Mouse (Mus musculus) gastrocnemius, adult 8-10 months (tissue): ENCODE measurements at regions not wholly inside any gene's neighbourhood (a gene's known extent, or its start where the extent isn't known, plus 50 kb on each side); places are given as distances from the start of the nearest gene placed in this dataset.
"Not testable (repeated sequence)": the region's sequence is repeated elsewhere in the genome, so short reads cannot be mapped to it uniquely, and the experiment has no call there.

Experiments
- DNase-seq, 2 experiments: peaks; one replicate each; pipeline ENCODE4 v3.0.0; 2022; ENCODE audit warnings: low spot score in 2 of 2

DNA sequence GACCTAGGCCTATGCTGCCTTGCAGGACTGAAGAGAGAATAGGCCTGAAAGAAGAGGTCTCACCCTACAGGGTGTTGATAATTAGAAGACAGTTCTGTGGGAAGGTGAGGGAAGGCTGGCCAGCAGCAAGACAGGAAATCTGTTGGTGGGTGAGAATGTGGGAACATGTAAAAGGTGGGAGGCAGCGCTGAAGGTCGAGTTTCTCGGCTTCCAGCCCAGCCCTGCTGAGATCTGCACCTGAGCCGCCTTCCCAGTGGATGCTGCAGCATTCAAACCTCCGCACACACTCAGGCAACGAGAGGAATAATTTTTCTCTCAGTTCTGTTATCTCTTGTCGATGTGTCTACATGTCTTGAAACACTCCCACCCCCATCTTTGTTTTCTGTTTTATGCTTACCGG, 89.9 kb upstream of the Atp1b1 start:
- no peak for DNase-seq

GRCm38 (mm10) chr1:164545843-164546242, 87.7 kb upstream of the Atp1b1 start:
- DNase-seq, result no peak

DNA sequence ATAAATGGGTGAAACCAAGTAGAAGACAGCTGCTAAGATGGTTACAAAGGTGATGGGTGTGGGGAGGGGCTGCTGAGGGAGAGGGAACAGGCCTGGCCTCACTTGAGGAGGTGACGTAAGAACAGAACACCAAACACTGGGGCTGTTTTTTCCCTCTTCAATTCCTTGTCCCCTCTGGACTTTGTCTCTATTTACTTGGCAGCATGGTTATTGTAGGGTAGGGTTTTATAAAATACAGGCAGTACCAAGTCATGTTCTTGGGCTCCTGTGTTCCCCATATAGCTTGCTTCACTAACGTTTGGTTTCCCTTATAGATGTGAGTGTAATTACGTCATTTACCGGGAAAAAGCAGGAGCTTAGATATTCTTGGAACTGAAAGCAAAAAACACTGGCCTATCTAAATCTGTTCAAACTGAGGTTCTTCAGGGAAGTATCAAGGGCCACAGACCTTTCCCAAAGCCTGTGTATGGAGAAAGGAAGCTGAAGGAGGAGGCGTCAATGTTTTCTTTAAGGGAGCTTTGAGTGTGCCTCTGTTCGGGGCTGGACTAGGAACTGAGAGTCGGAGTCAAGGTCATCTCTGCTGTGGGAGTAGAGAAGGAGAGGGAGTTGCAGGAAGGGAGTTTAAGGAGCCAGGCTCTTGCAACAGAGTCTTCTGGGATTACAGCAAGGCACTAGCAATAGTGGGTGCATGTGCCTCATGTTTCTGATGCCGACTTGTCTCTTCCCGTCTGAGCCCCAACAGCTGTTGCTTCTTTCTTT, 85.1 kb upstream of the Atp1b1 start:
- DNase-seq, result no peak

- no peak for DNase-seq
Observed at GRCm38 (mm10) chr1:164541711-164542110, 83.6 kb upstream of the Atp1b1 start.

DNA sequence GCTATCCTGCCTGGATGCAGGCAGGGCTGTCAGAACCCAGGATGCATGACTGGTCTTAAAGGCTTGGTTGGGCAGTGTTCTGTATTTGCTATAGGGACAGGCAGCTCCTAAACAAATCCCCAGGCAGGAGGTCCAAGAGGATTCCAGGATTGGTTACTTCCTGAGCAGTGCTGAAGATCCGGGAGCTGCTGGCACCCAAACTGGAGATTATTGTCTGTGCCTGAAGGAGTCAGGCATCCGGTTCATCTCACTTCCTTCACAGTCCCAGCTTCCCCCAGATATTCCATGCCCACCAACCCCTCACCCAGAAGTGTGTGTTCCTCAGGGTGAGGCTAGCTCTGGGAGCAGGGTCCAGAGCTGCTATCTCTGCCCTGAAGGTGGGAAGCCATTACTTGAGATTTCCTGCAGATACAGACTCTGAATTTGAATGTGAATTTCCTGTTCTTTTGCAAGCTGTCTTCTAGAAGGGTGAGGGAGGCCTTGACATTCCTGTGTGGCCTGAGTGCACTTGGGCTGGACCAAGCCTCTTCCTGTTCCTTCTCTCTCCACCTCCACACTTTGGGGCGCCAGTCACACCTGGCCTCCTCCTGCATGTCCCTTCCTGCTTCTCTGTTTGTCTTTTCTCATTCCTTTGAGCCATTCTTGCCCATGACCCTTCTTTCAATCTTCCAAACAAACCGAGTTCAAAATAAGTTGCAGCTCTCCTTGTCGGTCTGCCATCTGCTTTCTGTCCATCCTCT, 80.3 kb upstream of the Atp1b1 start:
- DNase-seq, result no peak

DNA sequence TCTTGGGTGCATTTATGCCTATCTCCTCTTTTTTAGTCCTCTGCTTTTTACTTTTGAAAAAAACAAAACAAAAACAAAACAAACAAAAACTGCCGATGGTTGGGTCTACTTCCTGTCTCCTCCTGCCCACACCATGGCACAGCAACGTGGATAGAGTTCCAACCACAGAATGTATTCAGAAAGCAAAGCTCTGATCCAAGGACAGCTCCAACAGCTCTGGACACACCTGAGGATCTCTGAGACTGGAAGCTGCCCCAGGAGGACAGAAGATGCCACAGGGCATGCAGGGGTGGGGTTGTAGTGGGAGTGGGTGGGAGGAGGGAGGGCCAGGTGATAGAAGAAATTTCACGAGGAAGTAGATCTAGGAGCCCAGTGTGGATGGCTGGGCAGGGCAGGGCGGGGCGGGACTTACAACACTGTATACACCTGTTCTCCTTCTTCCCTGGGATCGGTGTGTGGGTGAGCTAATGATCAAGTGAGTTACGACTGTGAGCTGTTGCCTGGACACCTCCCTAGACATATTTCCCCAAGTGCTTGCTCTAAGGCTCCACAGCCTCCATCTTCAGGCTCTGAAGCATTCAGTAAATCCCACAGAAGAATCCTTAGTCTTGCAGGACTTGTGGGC, 79.3 kb upstream of the Atp1b1 start:
- no peak for DNase-seq

DNA sequence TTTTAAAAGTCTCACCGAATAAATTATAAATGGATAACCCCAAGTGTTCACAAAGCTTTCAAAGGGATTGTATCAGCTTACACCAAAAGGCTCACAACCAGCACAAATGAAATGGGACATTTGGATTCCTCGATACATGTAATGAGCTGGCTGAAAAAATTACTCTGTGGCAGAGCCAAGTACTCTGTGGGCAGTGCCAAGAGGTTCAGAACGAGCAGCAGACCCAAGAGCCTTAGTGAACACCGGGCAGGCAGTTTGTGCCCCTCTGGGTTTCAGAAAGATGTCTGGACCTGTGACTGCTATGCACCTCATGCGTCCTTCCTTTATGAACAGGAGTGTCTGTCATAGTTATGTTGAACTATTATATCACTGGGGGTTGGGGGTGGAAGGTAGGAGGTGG, 74.0 kb upstream of the Atp1b1 start:
- no peak for DNase-seq

GRCm38 (mm10) chr1:164531741-164532140, 73.6 kb upstream of the Atp1b1 start:
- no peak for DNase-seq

GRCm38 (mm10) chr1:164526748-164527147, 68.6 kb upstream of the Atp1b1 start:
- DNase-seq, result no peak

- no peak for DNase-seq
Observed at GRCm38 (mm10) chr1:164522377-164523150, 64.4 kb upstream of the Atp1b1 start.

DNA sequence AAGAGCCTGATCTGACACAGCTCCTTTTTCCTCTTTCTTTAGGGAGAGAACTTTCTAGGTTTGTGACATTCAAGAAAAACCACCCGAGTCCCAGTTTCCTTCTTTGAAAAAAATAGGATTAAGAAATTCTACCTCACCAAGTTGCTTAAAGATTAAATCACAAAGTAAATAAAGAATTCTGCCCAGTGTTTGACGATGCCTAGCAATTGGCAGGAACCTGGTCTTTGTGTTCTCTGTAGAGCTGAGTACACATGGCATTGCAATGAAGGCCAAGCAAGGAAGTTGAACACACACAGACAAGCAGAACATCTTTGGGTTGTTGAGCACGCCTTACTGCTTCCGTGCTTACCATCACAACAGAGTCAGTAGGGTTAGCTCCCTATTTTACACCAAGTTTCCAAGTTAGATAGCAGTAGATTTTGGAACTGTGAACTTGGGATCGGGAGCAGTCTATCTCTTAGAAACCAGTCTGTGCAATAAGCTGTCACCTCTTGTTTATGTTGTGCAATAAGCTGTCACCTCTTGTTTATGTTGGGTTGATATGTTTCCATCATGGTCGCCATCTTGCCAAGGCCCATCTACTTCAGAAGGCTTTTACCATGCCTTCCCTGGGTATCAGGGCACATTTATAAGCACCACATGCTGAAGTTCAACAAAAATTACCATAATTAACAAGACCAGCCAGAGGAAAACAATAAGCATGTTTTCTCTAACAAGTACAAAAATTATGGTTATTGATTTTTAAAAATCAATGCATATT, 63.4 kb upstream of the Atp1b1 start:
- DNase-seq, result no peak

GRCm38 (mm10) chr1:164518866-164519265, 60.7 kb upstream of the Atp1b1 start:
- no peak for DNase-seq

GRCm38 (mm10) chr1:164518308-164518707, 60.2 kb upstream of the Atp1b1 start:
- DNase-seq, result no peak

DNA sequence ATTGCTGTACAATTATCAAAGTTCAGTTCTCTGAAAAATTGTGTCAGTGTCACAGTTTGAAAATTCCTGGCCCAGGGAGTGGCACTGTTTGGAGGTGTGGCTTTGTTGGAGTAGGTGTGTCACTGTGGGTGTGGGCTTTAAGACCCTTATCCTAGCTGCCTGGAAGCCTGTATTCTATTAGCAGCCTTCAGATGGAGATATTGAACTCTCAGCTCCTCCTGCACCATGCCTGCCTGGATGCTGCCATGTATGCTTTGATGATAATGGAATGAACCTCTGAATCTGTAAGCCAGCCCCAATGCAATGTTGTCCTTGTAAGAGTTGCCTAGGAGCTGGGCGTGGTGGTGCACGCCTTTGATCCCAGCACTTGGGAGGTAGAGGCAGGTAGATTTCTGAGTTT, 59.2 kb upstream of the Atp1b1 start:
- not testable (repeated sequence) for DNase-seq

GRCm38 (mm10) chr1:164511628-164512385, 53.7 kb upstream of the Atp1b1 start:
- DNase-seq, result no peak

DNA sequence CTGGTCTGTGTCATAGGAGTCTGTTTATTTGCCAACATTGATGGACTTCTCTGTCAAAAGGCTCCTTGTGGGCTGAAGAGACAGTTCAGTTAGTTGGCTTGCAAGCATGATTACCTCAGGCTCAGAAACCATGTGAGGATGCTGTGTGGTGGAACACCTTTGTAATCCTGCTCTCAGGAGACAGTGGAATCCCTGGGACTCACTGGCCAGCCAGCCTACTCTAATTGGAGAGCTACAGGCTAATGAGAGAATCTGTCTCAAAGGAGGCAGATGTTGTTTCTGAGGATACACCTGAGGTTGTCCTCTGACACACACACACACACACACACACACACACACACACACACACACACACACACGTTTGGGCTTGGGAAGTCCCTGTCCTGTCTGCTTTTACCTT, 51.1 kb upstream of the Atp1b1 start:
- DNase-seq, result no peak

DNA sequence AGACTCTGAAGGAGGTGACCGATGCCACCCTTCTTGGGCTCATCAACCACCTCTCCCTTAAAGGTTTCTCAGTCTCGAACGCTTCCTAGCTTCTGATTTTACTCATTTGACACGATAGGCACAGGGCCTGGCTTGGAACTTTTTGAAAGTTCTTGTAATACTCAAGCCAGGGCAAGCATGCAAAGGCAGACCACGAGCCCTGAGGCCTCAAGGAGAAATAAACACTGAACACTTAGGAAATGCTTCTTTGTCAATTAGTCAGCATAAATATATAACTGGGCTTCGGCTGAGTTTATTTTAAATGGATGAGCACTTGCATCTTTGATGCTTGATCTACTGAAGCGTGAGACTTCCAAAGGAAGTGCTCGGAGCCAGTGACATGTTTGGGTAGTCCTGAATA, 50.4 kb upstream of the Atp1b1 start:
- DNase-seq, result no peak

DNA sequence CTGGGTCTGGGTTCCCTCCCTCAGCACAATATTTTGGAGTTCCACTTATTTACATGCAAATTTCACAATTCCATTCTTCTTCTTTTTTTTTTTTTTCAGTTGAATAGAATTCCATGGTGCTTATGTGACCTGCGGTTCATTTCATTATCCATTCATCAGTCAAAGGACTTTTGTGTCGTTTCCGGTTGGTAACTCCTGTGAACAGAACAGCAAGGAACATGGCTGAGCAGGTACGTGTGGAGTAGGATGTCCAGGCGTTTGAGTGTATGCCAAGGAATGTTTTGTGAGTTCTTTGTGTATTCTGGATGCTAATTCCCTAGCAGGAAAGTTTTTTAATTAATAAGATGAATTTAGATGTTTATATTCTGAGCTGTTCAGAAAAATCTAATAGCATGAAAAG, 50.0 kb upstream of the Atp1b1 start:
- DNase-seq, result no peak
